Mouse (Mus musculus) intestine, postnatal 0 days (tissue): ENCODE data around the gene Sgcg. TPM values are rescaled to one million over a fixed set of nuclear protein-coding genes. Genes with fewer than 3 reads are reported as not detected.
A peak's percentile ranks its signal among the peaks of the same experiment; 100 is the strongest.

Experiments
- ATAC-seq: fragments of 200-750 bp; cut with Nextera tagmentation; 2 replicates; pipeline ENCODE4 v1.8.0; 2017; ENCODE audit warnings: mild to moderate bottlenecking, moderate TSS enrichment, moderate library complexity
- H3K27ac ChIP-seq: fragments of 300-500 bp; sonication (generic); 2 replicates; pipeline ENCODE4 v1.5.1; 2014; ENCODE audit warnings: mild to moderate bottlenecking, low read depth, low read length, moderate library complexity
- H3K27me3 ChIP-seq: fragments of 300-500 bp; sonication (generic); replicated peaks from 2 replicates; pipeline ENCODE4 v1.6.1; 2014; ENCODE audit warnings: low read length, mixed read lengths; ENCODE audit not compliant: control insufficient read depth, insufficient read depth
- H3K36me3 ChIP-seq: fragments of 300-500 bp; sonication (generic); 2 replicates; pipeline ENCODE4 v1.6.1; 2014; ENCODE audit warnings: mild to moderate bottlenecking, moderate library complexity; ENCODE audit not compliant: control insufficient read depth, insufficient read depth
- H3K4me1 ChIP-seq: fragments of 300-500 bp; sonication (generic); replicated peaks from 2 replicates; pipeline ENCODE4 v1.6.1; 2014; ENCODE audit warnings: antibody characterized with exemption, low read length, mixed read lengths; ENCODE audit not compliant: control insufficient read depth, insufficient read depth
- H3K4me2 ChIP-seq: fragments of 300-500 bp; sonication (generic); replicated peaks from 2 replicates; pipeline ENCODE4 v1.6.1; 2014; ENCODE audit warnings: low read depth, mild to moderate bottlenecking, moderate library complexity
- H3K4me3 ChIP-seq: fragments of 300-500 bp; sonication (generic); 2 replicates; pipeline ENCODE4 v1.5.1; 2014; ENCODE audit warnings: low read depth, low read length
- H3K9ac ChIP-seq: fragments of 300-500 bp; sonication (generic); 2 replicates; pipeline ENCODE4 v1.6.1; 2014; ENCODE audit warnings: mild to moderate bottlenecking, low read depth, low read length
- H3K9me3 ChIP-seq: fragments of 300-500 bp; sonication (generic); 2 replicates; pipeline ENCODE4 v1.6.1; 2016; ENCODE audit warnings: mixed run types; ENCODE audit not compliant: control insufficient read depth
- CTCF ChIP-seq: sonication (generic); IDR thresholded peaks from 2 replicates; pipeline ENCODE4 v1.5.1; 2016; ENCODE audit warnings: low read depth, mild to moderate bottlenecking, control low read depth, antibody characterized with exemption, moderate library complexity
- WGBS: fragments of 180-500 bp; shearing (Covaris S2); extraction: QIAGEN DNeasy Blood & Tissue Kit; methylation state at CpG from one replicate; pipeline ENCODE4 v1.1.7; 2014; 5-methylcytosine and 5-hydroxymethylcytosine counted together
- polyA plus RNA-seq: library from polyadenylated mRNA; unstranded; fragments of >200 nt; fragmentation: Nextera tagmentation; extraction: Ambion mirVana; gene quantifications from 2 replicates; pipeline ENCODE4 v1.2.1, GENCODE M21; 2015

The Sgcg gene
- polyA plus RNA-seq, 1 experiment from 2014 or later, result 2.8 TPM

GRCm38 (mm10) chr14:61293884-61294737 is 35.8 kb upstream of the Sgcg start:
- no peak overlapping the region; the same call in 1 of the 2 replicates for H3K4me2 ChIP-seq
- H3K36me3 ChIP-seq, result no peaks in the 10 kb centered on the region
- H3K27me3 ChIP-seq, result no peaks in the 10 kb centered on the region
- H3K9ac ChIP-seq, result no peak overlapping the region
- H3K4me3 ChIP-seq, result no peak overlapping the region
- TF ChIP-seq CTCF, result peak; percentile 59
- no peak for ATAC-seq
- 58% methylated on average over 16 of the region's 16 CpGs for WGBS
- no peaks in the 10 kb centered on the region for H3K4me1 ChIP-seq
- H3K27ac ChIP-seq, result no peak overlapping the region
- H3K9me3 ChIP-seq, result no peaks in the 10 kb centered on the region

- H3K9me3 ChIP-seq, result no peaks in the 10 kb centered on the region
- TF ChIP-seq CTCF, result no peak
- H3K4me2 ChIP-seq, result no peak overlapping the region
- no peaks in the 10 kb centered on the region for H3K36me3 ChIP-seq
- no peaks in the 10 kb centered on the region for H3K27me3 ChIP-seq
- H3K4me3 ChIP-seq, result no peak overlapping the region
- H3K27ac ChIP-seq, result no peak overlapping the region
- WGBS, result 35% methylated on average over 3 of the region's 3 CpGs
- H3K9ac ChIP-seq, result no peak overlapping the region
- ATAC-seq, result peak; percentile 69
- no peaks in the 10 kb centered on the region for H3K4me1 ChIP-seq
These were observed 32.4 kb upstream of the Sgcg start for GRCm38 (mm10) chr14:61290664-61291063.

GRCm38 (mm10) chr14:61288606-61289286 is 30.5 kb upstream of the Sgcg start:
- no peak for TF ChIP-seq CTCF
- Histone ChIP-seq H3K4me1 (no peaks in the 10 kb centered on the region), H3K36me3 (no peaks in the 10 kb centered on the region), H3K9me3 (no peaks in the 10 kb centered on the region), H3K4me3 (no peak overlapping the region), H3K4me2 (peak overlapping the region; percentile 21; the same call in 1 of the 2 replicates), H3K27ac (no peak overlapping the region), H3K9ac (no peak overlapping the region), H3K27me3 (no peaks in the 10 kb centered on the region)
- no peak for ATAC-seq
- 68% methylated on average over 19 of the region's 19 CpGs for WGBS

- Histone ChIP-seq H3K9ac (no peak overlapping the region), H3K4me3 (no peak overlapping the region), H3K4me2 (no peak overlapping the region), H3K27ac (no peak overlapping the region), H3K27me3 (peaks cover 21% of the 10 kb centered on the region), H3K4me1 (no peaks in the 10 kb centered on the region), H3K9me3 (no peaks in the 10 kb centered on the region), H3K36me3 (no peaks in the 10 kb centered on the region)
- no peak for TF ChIP-seq CTCF
- 74% methylated on average over 7 of the region's 7 CpGs for WGBS
- ATAC-seq, result no peak
These were observed 20.5 kb upstream of the Sgcg start for GRCm38 (mm10) chr14:61278676-61279300.

- H3K4me1 ChIP-seq, result no peaks in the 10 kb centered on the region
- no peak overlapping the region for H3K4me2 ChIP-seq
- no peak overlapping the region for H3K9ac ChIP-seq
- ATAC-seq, result no peak
- H3K27me3 ChIP-seq, result peaks cover 21% of the 10 kb centered on the region
- no peaks in the 10 kb centered on the region for H3K36me3 ChIP-seq
- no peaks in the 10 kb centered on the region for H3K9me3 ChIP-seq
- no peak overlapping the region for H3K27ac ChIP-seq
- no peak overlapping the region for H3K4me3 ChIP-seq
- 23% methylated on average over 1 of the region's 1 CpGs for WGBS
- TF ChIP-seq CTCF, result peak; percentile 83
These were observed 19.0 kb upstream of the Sgcg start for GRCm38 (mm10) chr14:61277285-61277684.
